Mouse (Mus musculus) lung, postnatal 0 days (tissue): ENCODE results near the gene Rab11fip3.

Experiments
- CTCF ChIP-seq: IDR thresholded peaks from 2 replicates; pipeline ENCODE4 v1.5.1; 2016; ENCODE audit warnings: antibody characterized with exemption, mild to moderate bottlenecking
- EP300 ChIP-seq: IDR thresholded peaks from 2 replicates; pipeline ENCODE4 v1.6.1; 2016; ENCODE audit warnings: antibody characterized with exemption, mild to moderate bottlenecking, control low read depth

GRCm38 (mm10) chr17:25958771-25959494 lies 110.4 kb downstream of the Rab11fip3 start:
- TF ChIP-seq CTCF = no peak
- no peak for TF ChIP-seq EP300
